Mouse (Mus musculus): ENCODE measurements around the gene Wfdc2. TPM values are rescaled to one million over a fixed set of nuclear protein-coding genes. Genes with fewer than 3 reads are reported as not detected.

The Wfdc2 gene
- polyA plus RNA-seq, 1 experiment: not detected

GRCm38 (mm10) chr2:164540652-164541427, 21.4 kb upstream of the Wfdc2 start:
- no peak for TF ChIP-seq GATA1 (IDR thresholded peaks at IDR 0.05; ENCODE audit: low read length)

GRCm38 (mm10) chr2:164542132-164542531, 20.1 kb upstream of the Wfdc2 start:
- no peak for TF ChIP-seq GATA1 (IDR thresholded peaks at IDR 0.05; ENCODE audit: low read length)

GRCm38 (mm10) chr2:164542598-164542997, 19.6 kb upstream of the Wfdc2 start:
- TF ChIP-seq GATA1 (IDR thresholded peaks at IDR 0.05; ENCODE audit: low read length): no peak

- TF ChIP-seq GATA1 (IDR thresholded peaks at IDR 0.05; ENCODE audit: low read length): no peak
These were observed 18.5 kb upstream of the Wfdc2 start for GRCm38 (mm10) chr2:164543745-164544144.

GRCm38 (mm10) chr2:164544454-164545097, 17.6 kb upstream of the Wfdc2 start:
- TF ChIP-seq GATA1 (IDR thresholded peaks at IDR 0.05; ENCODE audit: low read length): no peak

- no peak for TF ChIP-seq GATA1 (IDR thresholded peaks at IDR 0.05; ENCODE audit: low read length)
These were observed 12.9 kb upstream of the Wfdc2 start for GRCm38 (mm10) chr2:164549338-164549737.

GRCm38 (mm10) chr2:164549963-164550894, 12.0 kb upstream of the Wfdc2 start:
- no peak for TF ChIP-seq GATA1 (IDR thresholded peaks at IDR 0.05; ENCODE audit: low read length)

- no peak for TF ChIP-seq GATA1 (IDR thresholded peaks at IDR 0.05; ENCODE audit: low read length)
These were observed 11.3 kb upstream of the Wfdc2 start for GRCm38 (mm10) chr2:164550895-164551269.

- no peak for TF ChIP-seq GATA1 (IDR thresholded peaks at IDR 0.05; ENCODE audit: low read length)
These were observed 10.7 kb upstream of the Wfdc2 start for GRCm38 (mm10) chr2:164551502-164551901.

GRCm38 (mm10) chr2:164558426-164558825, 3.8 kb upstream of the Wfdc2 start:
- no peak for TF ChIP-seq GATA1 (IDR thresholded peaks at IDR 0.05; ENCODE audit: low read length)

GRCm38 (mm10) chr2:164558991-164559645, 3.1 kb upstream of the Wfdc2 start:
- TF ChIP-seq GATA1 (IDR thresholded peaks at IDR 0.05; ENCODE audit: low read length): no peak

GRCm38 (mm10) chr2:164560106-164560505, 2.1 kb upstream of the Wfdc2 start:
- no peak for TF ChIP-seq GATA1 (IDR thresholded peaks at IDR 0.05; ENCODE audit: low read length)

- no peak for TF ChIP-seq GATA1 (IDR thresholded peaks at IDR 0.05; ENCODE audit: low read length)
These were observed 1.3 kb downstream of the Wfdc2 start for GRCm38 (mm10) chr2:164563339-164564038.

GRCm38 (mm10) chr2:164564346-164564745, 2.1 kb downstream of the Wfdc2 start:
- TF ChIP-seq GATA1 (IDR thresholded peaks at IDR 0.05; ENCODE audit: low read length): no peak

GRCm38 (mm10) chr2:164566997-164567396, 4.8 kb downstream of the Wfdc2 start:
- TF ChIP-seq GATA1 (IDR thresholded peaks at IDR 0.05; ENCODE audit: low read length): no peak

Data from G1E-ER4 (cell line).